Mouse (Mus musculus) neutrophil, adult 5-6 weeks (primary cell): Measurements from ENCODE around the gene Cep250. TPM values are rescaled to one million over a fixed set of nuclear protein-coding genes. Genes with fewer than 3 reads are reported as not detected.

ENCODE experiments used
- ATAC-seq: fragments of 151-379, 151-347 bp; 2 replicates; pipeline ENCODE4 v1.8.0; 2017; ENCODE audit warnings: mild to moderate bottlenecking, moderate TSS enrichment; ENCODE audit not compliant: insufficient number of reproducible peaks, poor library complexity, low FRiP score, severe bottlenecking; ENCODE audit errors: extremely low read depth
- total RNA-seq: library from RNA; stranded (forward); fragments of 200-1000 nt; gene quantifications from 2 replicates; pipeline ENCODE4 v1.2.3, GENCODE M21; 2017

Gene Cep250
- total RNA-seq, 1 experiment from 2014 or later, result 69.1 TPM

- no peak for ATAC-seq
Observed at GRCm38 (mm10) chr2:156047929-156048328, 91.7 kb downstream of the Cep250 start.

Other genes starting within 250 kb of the Cep250 start
- 32.8 and 38.7 TPM in 2 replicates for gene Edem2, start 227.0 kb upstream of the Cep250 start, total RNA-seq
- not detected in 2 replicates for gene Gm17581, start 220.6 kb upstream of the Cep250 start, total RNA-seq
- gene Procr, start 205.3 kb upstream of the Cep250 start, total RNA-seq, result not detected in 2 replicates
- gene Mmp24, start 181.1 kb upstream of the Cep250 start, total RNA-seq, result not detected in 2 replicates
- 12.4 and 12.7 TPM in 2 replicates for gene BC029722, start 137.0 kb upstream of the Cep250 start, total RNA-seq
- gene Eif6, start 129.5 kb upstream of the Cep250 start, total RNA-seq, result 48.3 and 56.8 TPM in 2 replicates
- not detected in 2 replicates for gene Fam83c, start 121.6 kb upstream of the Cep250 start, total RNA-seq
- 20.6 and 23.1 TPM in 2 replicates for gene Uqcc1, start 26.1 kb upstream of the Cep250 start, total RNA-seq
- not detected in 2 replicates for gene Gm15557, start 15.7 kb upstream of the Cep250 start, total RNA-seq
- not detected in 2 replicates for gene Gdf5, start 11.1 kb upstream of the Cep250 start, total RNA-seq
- gene 6430550D23Rik, start 51.5 kb downstream of the Cep250 start, total RNA-seq, result 1.1 and 1.4 TPM in 2 replicates
- 61.0 and 68.6 TPM in 2 replicates for gene Ergic3, start 51.6 kb downstream of the Cep250 start, total RNA-seq
- not detected in 2 replicates for gene Fer1l4, start 96.5 kb downstream of the Cep250 start, total RNA-seq
- 0.37 and 1.4 TPM in 2 replicates for gene Spag4, start 108.7 kb downstream of the Cep250 start, total RNA-seq
- 111 and 113 TPM in 2 replicates for gene Cpne1, start 155.5 kb downstream of the Cep250 start, total RNA-seq
- 22.5 and 29.3 TPM in 2 replicates for gene Rbm12, start 155.5 kb downstream of the Cep250 start, total RNA-seq
- 34.1 and 36.1 TPM in 2 replicates for gene Gm28036, start 170.6 kb downstream of the Cep250 start, total RNA-seq
- gene Romo1, start 187.6 kb downstream of the Cep250 start, total RNA-seq, result 5.5 and 13.5 TPM in 2 replicates
- gene Nfs1, start 187.7 kb downstream of the Cep250 start, total RNA-seq, result 22.2 and 26.5 TPM in 2 replicates
- gene Rbm39, start 223.8 kb downstream of the Cep250 start, total RNA-seq, result 1,446 and 1,484 TPM in 2 replicates
- gene Phf20, start 240.0 kb downstream of the Cep250 start, total RNA-seq, result 42.7 and 80.4 TPM in 2 replicates